Mouse (Mus musculus) right cerebral cortex, postnatal 10 days (tissue): ENCODE data around the gene Iqsec3.

Experiments
- DNase-seq, 2 experiments: peaks; one replicate each; pipeline ENCODE4 v3.0.0; 2021; ENCODE audit warnings: low spot score in 2 of 2

Gene Iqsec3

GRCm38 (mm10) chr6:121473093-121473821 lies at the start of gene Iqsec3:
TSS of gene Iqsec3 (minus strand) at chr6:121473678.
- DNase-seq: peak; percentile 89 to 91

GRCm38 (mm10) chr6:121522106-121522705 lies 48.7 kb upstream of the Iqsec3 start:
- DNase-seq: peak in 1 of 2 experiments; percentile 6

- DNase-seq: no peak
These were observed 47.6 kb upstream of the Iqsec3 start for GRCm38 (mm10) chr6:121521030-121521429.

- DNase-seq: no peak
These were observed 46.4 kb upstream of the Iqsec3 start for GRCm38 (mm10) chr6:121519896-121520295.

GRCm38 (mm10) chr6:121519266-121519810 lies 45.9 kb upstream of the Iqsec3 start:
- DNase-seq: no peak

DNA sequence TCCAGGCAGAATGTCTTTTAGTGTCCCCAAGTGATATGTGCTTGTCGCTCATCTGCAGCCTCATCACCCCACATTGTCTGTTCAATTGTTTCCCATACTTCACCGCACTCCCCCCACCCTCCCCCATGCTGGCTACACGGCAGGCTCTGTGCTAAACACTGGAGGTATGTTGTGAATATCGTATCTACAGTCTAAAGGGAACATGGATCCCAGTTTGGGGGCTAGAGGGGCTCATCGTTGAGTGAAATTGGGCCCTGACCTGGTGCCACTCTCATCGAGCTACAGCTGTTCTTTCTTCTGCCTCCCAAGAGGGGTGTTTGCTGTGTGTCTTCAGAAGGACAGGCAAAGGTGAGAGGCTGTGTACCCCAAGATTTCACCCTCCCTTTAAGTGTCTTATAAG lies 44.2 kb upstream of the Iqsec3 start:
- DNase-seq: no peak

DNA sequence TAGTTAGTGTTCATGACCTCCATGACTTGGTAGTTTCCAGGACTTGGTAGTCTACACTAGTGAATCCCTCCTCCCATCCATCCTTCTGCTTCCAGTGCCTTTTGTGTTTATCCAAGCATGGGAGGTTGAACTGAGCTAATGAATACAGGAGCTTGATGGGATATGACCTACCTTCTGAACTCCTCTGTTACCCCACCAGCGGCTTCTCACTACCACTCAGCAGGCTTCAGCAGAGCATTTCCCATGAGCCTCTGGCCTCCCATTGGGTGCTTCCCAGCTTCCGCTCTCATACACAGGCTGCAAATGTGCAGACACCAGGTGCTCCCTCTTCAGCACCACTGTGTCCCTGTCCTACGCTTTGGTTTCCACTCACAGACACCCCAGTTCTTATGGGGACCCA lies 36.9 kb upstream of the Iqsec3 start:
- no peak for DNase-seq

DNA sequence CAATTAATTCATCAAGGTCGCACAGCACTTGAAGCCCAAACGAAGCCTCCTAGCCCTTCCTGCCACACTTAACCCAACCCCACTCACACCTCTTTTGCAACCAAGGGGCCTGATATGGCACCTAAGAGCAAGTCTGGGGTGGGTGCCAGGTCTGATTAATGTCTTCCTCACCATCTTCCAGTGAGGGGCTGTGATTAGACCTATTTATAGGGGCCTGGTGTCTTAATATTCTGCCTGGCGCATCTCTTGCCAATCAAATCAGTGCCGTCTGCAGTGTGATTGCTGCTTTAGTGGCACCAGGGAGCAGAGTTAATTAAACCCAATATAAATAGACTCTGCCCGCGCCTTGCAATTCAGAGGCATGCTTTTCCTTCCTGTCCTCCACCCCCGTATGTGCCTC lies 36.4 kb upstream of the Iqsec3 start:
- no peak for DNase-seq

GRCm38 (mm10) chr6:121508266-121508665 lies 34.8 kb upstream of the Iqsec3 start:
- DNase-seq: no peak

GRCm38 (mm10) chr6:121501044-121501638 lies 27.7 kb upstream of the Iqsec3 start:
- DNase-seq: no peak

DNA sequence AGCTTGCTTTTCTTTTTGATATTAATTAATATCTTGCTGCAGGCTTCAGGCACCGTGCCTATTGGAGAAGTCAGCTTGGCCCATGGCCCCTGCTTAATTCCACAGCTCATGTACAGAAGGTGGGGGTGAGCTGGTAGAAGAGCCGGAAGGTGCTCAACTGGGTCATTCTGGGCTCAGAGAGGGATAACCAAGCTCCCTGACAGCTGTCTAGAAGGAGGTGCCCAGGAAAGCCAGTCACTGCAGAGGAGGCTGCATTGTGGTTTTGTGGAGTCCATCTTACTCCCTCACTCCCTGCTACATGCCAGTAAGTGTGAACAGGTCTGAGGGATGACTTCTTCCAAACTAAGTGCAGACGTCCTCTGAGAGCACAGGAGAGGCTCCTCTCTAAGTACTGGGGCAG lies 26.4 kb upstream of the Iqsec3 start:
- DNase-seq: no peak

DNA sequence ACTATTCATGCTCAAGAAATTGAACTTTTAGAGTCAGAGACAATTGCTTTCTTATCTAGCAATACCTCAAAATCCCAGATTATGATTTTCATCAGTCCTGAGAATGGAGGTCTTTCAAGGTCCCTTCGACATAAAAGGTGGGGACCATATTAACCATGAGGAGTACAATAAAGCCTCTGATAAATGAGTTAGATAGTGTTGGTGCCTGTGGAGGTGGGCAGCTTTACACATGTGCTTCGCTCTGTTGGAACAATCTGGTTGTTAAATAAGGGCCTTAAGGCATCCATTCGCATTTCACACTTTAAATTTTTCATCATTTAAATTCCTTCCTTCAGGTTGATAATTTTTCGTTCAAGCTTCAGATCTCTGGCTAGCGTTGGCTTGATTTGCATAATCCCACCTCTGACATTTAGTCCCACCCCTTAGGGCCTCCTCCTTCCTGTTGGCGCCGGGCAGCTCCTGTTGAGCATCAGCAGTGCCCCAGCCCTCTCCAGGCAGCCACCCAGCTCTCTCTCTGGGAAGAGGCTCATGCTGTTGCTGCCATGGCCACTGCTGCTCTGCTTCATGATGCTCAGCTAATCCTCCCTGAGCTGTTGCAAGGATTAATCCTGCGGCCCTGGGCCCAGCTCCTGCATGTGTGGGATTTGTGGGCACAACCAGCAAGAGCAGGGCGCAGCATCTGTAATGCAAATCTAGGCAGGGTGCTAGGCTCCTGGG lies 25.5 kb upstream of the Iqsec3 start:
- DNase-seq: peak; percentile 42 to 48

DNA sequence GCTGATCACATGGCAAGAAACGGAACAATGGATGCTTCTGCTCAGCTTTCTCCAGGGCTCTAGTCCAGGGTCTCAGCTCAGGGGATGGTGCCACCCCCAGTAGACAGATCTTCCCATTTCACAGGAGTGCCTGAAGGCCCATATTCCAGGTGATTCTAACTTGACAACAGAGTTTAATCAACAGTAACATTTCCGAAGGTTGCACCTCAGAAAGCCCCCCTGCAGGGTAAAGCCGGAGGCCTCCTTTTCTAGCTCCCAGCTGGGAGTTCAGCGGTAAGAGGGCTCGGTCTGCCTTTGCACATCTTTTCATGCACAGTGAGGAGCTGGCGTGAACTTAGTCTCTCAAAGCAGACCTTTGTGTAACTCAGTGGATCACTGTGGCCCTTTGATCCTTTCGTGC lies 22.1 kb upstream of the Iqsec3 start:
- no peak for DNase-seq

DNA sequence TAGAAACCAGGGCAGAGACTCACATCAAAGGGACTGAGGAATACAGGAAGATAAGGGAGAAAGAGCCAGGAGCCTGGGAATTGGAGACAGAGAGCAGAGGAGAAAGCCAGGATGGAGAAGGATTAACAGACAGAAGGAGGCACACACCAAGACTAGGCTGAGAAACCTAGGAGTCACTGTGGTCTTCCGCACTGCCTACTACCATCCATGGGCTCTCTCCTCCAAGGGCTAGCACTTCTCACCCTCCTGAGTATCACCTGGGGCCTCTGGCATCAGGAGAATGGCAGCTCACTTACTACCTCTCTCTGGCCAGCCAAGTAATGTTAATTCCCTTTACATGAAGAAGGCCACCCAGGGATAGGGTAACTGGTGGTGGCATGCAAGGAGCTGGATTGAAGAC lies 21.5 kb upstream of the Iqsec3 start:
- no peak for DNase-seq

GRCm38 (mm10) chr6:121494319-121494718 lies 20.8 kb upstream of the Iqsec3 start:
- DNase-seq: no peak

GRCm38 (mm10) chr6:121491339-121491738 lies 17.9 kb upstream of the Iqsec3 start:
- DNase-seq: no peak

DNA sequence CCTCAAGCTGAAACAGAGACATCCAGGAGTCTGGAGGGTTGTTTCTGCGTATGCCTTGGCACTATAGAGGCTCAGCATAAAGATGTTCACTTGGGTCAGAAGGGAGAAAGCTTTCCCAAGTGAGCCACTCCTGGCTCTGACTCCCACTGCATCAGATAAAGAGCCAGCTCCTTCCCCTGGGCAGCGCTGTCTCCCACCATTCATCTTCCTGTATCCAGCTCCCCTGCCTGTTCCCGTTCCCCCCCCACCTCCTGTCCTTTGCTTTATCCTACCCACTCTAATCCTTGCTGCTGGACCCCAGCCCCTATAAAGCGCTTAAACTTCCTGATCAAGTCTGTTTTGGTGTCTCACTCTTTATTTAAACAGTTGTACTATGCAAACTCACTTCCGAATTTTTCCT lies 1.2 kb downstream of the Iqsec3 start:
- no peak for DNase-seq

DNA sequence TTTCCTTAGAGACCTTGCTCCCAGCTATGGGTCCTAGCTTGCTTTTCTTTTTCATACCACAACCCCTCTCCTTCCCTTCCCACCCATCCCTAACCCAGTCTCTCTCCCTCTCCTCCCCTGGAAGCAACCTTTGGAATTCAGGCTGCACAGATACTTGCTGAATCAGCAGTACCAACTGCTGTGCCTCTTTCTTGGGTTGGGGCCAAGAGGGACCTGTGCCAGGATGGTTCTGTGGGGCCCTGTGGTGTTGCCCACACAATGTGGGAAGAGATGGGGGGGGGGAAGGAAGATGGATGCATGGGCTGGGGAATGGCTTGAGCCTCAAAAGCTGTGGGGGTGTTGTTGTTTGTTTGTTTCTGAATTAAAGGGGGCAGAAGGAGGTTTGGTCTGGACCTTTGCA lies 5.2 kb downstream of the Iqsec3 start:
- DNase-seq: peak in 1 of 2 experiments; percentile 60

- peak in 1 of 2 experiments; percentile 49 for DNase-seq
These were observed 10.7 kb downstream of the Iqsec3 start for GRCm38 (mm10) chr6:121462628-121463340.

DNA sequence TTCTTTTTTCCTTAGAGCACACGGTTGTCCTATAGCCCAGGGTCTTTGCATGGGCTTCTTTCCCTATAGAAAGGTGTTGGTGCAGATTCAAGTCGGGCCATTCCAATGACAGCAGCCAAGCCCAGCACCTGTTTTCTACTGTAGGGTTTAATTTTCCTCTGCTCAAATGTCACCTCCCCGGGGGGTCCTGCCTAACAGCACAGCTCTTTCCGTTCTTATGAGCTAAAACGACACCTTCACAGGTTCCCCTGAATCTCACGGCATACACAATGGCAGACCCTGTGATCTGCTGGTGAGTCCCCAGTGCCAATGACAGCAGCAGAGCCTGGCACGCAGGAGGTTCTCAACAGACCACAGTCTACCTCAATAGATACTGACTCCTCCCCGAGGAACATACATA lies 16.1 kb downstream of the Iqsec3 start:
- DNase-seq: no peak

- DNase-seq: no peak
These were observed 16.8 kb downstream of the Iqsec3 start for GRCm38 (mm10) chr6:121456651-121457050.
